Mouse (Mus musculus) CH12.LX (cell line): ENCODE results near the gene Zfp281.

Experiments
- CTCF ChIP-seq, 2 experiments: IDR thresholded peaks in 1 of 2; conservative IDR thresholded peaks in 1 of 2; 2 replicates each; pipeline ENCODE4 v1.5.1; 2011 to 2012; ENCODE audit warnings: low read depth in 2 of 2, low read length in 2 of 2, improper control_type of control experiment in 1 of 2, inconsistent platforms in 1 of 2, mild to moderate bottlenecking in 1 of 2, moderate library complexity in 1 of 2
- E2F4 ChIP-seq: IDR thresholded peaks from 2 replicates; pipeline ENCODE4 v1.6.1; 2011; ENCODE audit warnings: low read depth, low read length, improper control_type of control experiment; ENCODE audit not compliant: insufficient replicate concordance
- PAX5 ChIP-seq: IDR thresholded peaks from 2 replicates; pipeline ENCODE4 v1.6.1; 2012; ENCODE audit warnings: low read length, inconsistent platforms, mixed read lengths
- POLR2A ChIP-seq: IDR thresholded peaks from 2 replicates; pipeline ENCODE4 v1.6.1; 2011; ENCODE audit warnings: low read depth, mild to moderate bottlenecking, improper control_type of control experiment, low read length

DNA sequence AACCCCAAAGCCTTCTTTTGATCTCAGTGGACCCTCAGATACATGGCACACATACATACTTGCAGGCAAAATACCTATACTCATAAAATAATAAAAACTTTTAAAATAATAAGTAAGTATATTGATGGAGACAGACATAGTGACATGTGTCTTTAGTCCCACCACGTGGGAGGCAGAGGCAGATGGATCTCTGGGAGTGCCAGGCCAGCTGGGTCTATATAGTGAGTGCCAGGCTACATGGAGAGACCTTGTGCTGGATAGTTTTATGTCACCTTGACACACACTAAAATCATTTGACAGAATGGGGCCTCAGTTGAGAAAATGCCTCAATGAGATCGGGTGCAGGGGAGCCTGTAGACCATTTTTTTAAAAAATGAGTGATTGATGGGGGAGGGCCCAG is 41.8 kb downstream of the Zfp281 start:
- TF ChIP-seq PAX5: no peak
- no peak for TF ChIP-seq POLR2A
- no peak for TF ChIP-seq E2F4
- no peak for TF ChIP-seq CTCF (conservative IDR thresholded peaks at IDR 0.05 in 1 of 2, IDR thresholded peaks at IDR 0.05 in 1 of 2; ENCODE audit: low read depth in 2 of 2, low read length in 2 of 2)
